Mouse (Mus musculus) thymus, adult 2 months (tissue): ENCODE measurements around the gene Olfr992. TPM values are rescaled to one million over a fixed set of nuclear protein-coding genes. Genes with fewer than 3 reads are reported as not detected.
"Not testable (repeated sequence)": the region's sequence is repeated elsewhere in the genome, so short reads cannot be mapped to it uniquely, and the experiment has no call there.

Experiments
- DNase-seq: peaks from one replicate; pipeline ENCODE4 v3.0.0; 2021
- H3K27ac ChIP-seq: fragments of 200-500 bp; 2 replicates; pipeline ENCODE4 v1.5.1; 2012; ENCODE audit warnings: low read length, control low read depth; ENCODE audit not compliant: control insufficient read depth, insufficient read depth
- H3K27me3 ChIP-seq: fragments of 200-500 bp; 2 replicates; pipeline ENCODE4 v1.6.1; 2012; ENCODE audit warnings: mild to moderate bottlenecking, low read length, moderate library complexity, mixed read lengths; ENCODE audit not compliant: control insufficient read depth, insufficient read depth
- H3K36me3 ChIP-seq: fragments of 200-500 bp; 2 replicates; pipeline ENCODE4 v1.6.1; 2012; ENCODE audit warnings: mild to moderate bottlenecking, low read length, moderate library complexity; ENCODE audit not compliant: control insufficient read depth, insufficient read depth
- H3K4me1 ChIP-seq: fragments of 200-500 bp; replicated peaks from 2 replicates; pipeline ENCODE4 v1.6.1; 2012; ENCODE audit warnings: low read length; ENCODE audit not compliant: control insufficient read depth, insufficient read depth
- H3K4me3 ChIP-seq: fragments of 200-500 bp; 2 replicates; pipeline ENCODE4 v1.5.1; 2012; ENCODE audit warnings: mild to moderate bottlenecking, low read length, control low read depth, moderate library complexity; ENCODE audit not compliant: control insufficient read depth, insufficient read depth
- CTCF ChIP-seq: fragments of 200-500 bp; IDR thresholded peaks from 2 replicates; pipeline ENCODE4 v1.5.1; 2012; ENCODE audit warnings: mild to moderate bottlenecking, control low read depth, low read length, moderate library complexity, borderline replicate concordance; ENCODE audit not compliant: control insufficient read depth, poor library complexity, insufficient read depth; ENCODE audit errors: extremely low read depth
- POLR2A ChIP-seq: fragments of 200-500 bp; IDR thresholded peaks from 2 replicates; pipeline ENCODE4 v1.6.1; 2012; ENCODE audit warnings: mild to moderate bottlenecking, low read length, control low read depth, moderate library complexity; ENCODE audit not compliant: control insufficient read depth, poor library complexity, insufficient read depth; ENCODE audit errors: extremely low read depth
- WGBS: fragments of 180-500 bp; shearing (Covaris S2); methylation state at CpG from one replicate; pipeline ENCODE4 v1.1.7; 2018; 5-methylcytosine and 5-hydroxymethylcytosine counted together
- polyA plus RNA-seq: library from polyadenylated mRNA; depleted of rRNA; stranded (reverse); fragments of >200 nt; gene quantifications from 2 replicates; pipeline ENCODE4 v1.2.3, GENCODE M21; 2012; rRNA removed

The Olfr992 gene
- polyA plus RNA-seq: not detected in 2 replicates

DNA sequence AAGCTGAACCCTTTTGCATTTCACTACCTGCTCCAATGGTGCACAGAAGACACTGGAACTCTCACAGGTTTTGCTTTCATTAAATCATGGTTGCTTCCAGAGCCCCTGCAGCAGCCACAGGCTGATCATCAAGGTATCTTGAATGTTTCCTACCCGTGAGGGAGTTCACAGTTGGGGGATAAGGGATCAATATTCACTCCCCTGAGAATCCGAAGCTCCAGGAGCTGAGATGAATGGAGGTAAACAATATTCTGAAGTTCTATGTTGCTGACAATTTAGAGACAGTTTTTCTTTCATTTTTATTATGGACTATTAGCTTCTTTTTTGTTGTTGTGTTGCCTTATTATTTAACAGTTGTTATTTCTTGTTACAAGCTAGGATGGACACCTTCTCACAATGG is at the start of gene Olfr992:
Olfr992 (minus strand) TSS at position 101 of the 400 bp plus-strand sequence.
- H3K4me1 ChIP-seq: no peaks in the 10 kb centered on the region
- no peak within 1 kb of the TSS for H3K27ac ChIP-seq
- DNase-seq: no peak
- H3K27me3 ChIP-seq: no peaks in the 10 kb centered on the region
- H3K4me3 ChIP-seq: no peak within 1 kb of the TSS
- H3K36me3 ChIP-seq: no peaks in the 10 kb centered on the region
- WGBS: 58% methylated on average over 2 of the region's 2 CpGs
- TF ChIP-seq POLR2A (no peak), CTCF (no peak)

DNA sequence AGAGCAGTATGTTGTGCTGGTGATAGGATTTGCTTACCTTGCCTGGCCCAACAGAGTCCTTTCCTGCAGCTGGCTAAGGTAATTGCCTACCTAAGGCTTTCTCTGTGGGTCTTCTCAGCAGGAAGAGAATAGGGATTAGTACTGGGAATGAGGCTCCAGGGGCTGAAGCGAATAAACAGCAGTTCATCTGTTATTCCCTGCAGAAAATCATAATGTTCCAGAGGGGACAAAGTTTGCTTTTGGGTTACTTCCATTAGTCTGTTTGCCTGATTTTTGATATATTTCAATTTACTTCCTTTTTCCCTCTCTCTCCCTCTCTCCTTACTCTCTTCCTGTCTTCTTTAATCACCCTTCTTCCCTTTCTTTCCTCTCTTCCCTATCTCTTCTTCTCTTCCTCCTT is 34.3 kb upstream of the Olfr992 start, which contains the start of gene Olfr995:
Olfr995 (minus strand) TSS at position 101 of the 400 bp plus-strand sequence.
- TF ChIP-seq POLR2A (no peak), CTCF (no peak)
- 54% methylated on average over 1 of the region's 1 CpGs for WGBS
- no peak for DNase-seq

GRCm38 (mm10) chr2:85442546-85442945 is 33.3 kb upstream of the Olfr992 start:
- H3K27me3 ChIP-seq: no peaks in the 10 kb centered on the region
- no peak for DNase-seq

More for the DNA sequence above, 34.3 kb upstream of the Olfr992 start, which contains the start of gene Olfr995:
- H3K36me3 ChIP-seq: no peaks in the 10 kb centered on the region
- no peak within 1 kb of the TSS for H3K27ac ChIP-seq
- H3K4me3 ChIP-seq: no peak within 1 kb of the TSS
- no peaks in the 10 kb centered on the region for H3K4me1 ChIP-seq
- H3K27me3 ChIP-seq: no peaks in the 10 kb centered on the region

GRCm38 (mm10) chr2:85436351-85436750 is 27.1 kb upstream of the Olfr992 start, which contains the start of gene Olfr994:
Gene Olfr994, minus strand, starts transcription at chr2:85436451.
- Histone ChIP-seq H3K4me3 (no peak within 1 kb of the TSS), H3K4me1 (no peaks in the 10 kb centered on the region), H3K27me3 (no peaks in the 10 kb centered on the region), H3K36me3 (no peaks in the 10 kb centered on the region), H3K27ac (no peak within 1 kb of the TSS)
- DNase-seq: no peak
- TF ChIP-seq CTCF (no peak), POLR2A (no peak)
- WGBS: 92% methylated on average over 3 of the region's 3 CpGs

More at GRCm38 (mm10) chr2:85442546-85442945, 33.3 kb upstream of the Olfr992 start:
- no peak for TF ChIP-seq CTCF
- TF ChIP-seq POLR2A: no peak
- Histone ChIP-seq H3K4me1 (no peaks in the 10 kb centered on the region), H3K4me3 (no peak overlapping the region), H3K27ac (no peak overlapping the region), H3K36me3 (no peaks in the 10 kb centered on the region)

DNA sequence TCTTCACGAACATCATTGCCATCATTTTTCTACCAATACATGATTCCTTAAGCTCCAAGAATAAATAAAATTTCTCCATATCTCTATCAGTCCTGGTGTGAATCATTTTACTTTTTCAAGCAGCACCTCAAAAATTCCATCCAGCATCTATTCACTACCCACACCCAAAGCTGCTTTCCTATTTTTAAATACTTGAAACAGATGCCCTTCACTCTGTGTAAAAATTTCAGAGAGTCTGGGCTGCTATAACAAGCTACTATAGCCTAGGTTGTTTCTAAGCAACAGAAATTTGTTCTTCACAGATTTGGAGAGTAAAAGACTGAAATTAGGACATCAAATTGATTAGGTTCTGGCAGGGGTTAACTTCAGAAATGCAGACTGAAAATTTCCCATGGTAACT is 16.6 kb upstream of the Olfr992 start:
- Histone ChIP-seq H3K27ac (no peak overlapping the region), H3K27me3 (no peaks in the 10 kb centered on the region), H3K4me3 (no peak overlapping the region), H3K4me1 (no peaks in the 10 kb centered on the region), H3K36me3 (no peaks in the 10 kb centered on the region)
- 95% methylated on average over 1 of the region's 1 CpGs for WGBS
- no peak for TF ChIP-seq POLR2A
- no peak for TF ChIP-seq CTCF
- no peak for DNase-seq

- H3K4me1 ChIP-seq: no peaks in the 10 kb centered on the region
- H3K27ac ChIP-seq: no peak within 1 kb of the TSS
- no peak within 1 kb of the TSS for H3K4me3 ChIP-seq
- TF ChIP-seq CTCF (no peak), POLR2A (no peak)
- DNase-seq: no peak
- no peaks in the 10 kb centered on the region for H3K27me3 ChIP-seq
- no peaks in the 10 kb centered on the region for H3K36me3 ChIP-seq
Measured at GRCm38 (mm10) chr2:85414777-85415176, 5.5 kb upstream of the Olfr992 start, which contains the start of gene Olfr993. Gene Olfr993, minus strand, starts transcription at chr2:85414877.

DNA sequence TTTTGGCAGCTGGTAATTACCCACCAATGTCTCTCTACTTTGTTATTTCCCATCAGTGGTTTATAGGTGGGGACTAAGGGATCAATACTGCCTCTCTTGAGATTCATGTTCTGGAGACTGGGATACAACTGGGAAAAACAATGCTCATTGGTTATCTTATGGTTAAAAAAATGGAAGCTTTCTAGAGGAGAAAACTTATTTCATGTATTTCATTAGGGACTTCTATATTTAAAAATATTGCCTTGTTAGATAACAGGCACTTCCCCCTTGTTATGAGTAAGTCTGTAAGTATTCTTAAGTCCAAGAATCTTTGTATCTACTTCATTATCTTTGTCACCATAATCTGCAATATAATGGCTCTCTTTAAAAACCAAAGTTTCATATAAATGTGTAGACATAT is 46.1 kb downstream of the Olfr992 start, which contains the start of gene Olfr988:
Olfr988 (minus strand) TSS at position 101 of the 400 bp plus-strand sequence.
- not testable (repeated sequence) for H3K4me3 ChIP-seq, H3K36me3 ChIP-seq, H3K4me1 ChIP-seq, H3K27ac ChIP-seq, DNase-seq, H3K27me3 ChIP-seq

Other genes with a start within 250 kb of the Olfr992 start
- gene Lrrc55, start 212.3 kb downstream of the Olfr992 start, polyA plus RNA-seq: 0.48 and 0.50 TPM in 2 replicates
- not detected in 2 replicates for gene Olfr987, start 70.2 kb downstream of the Olfr992 start, polyA plus RNA-seq
- not detected in 2 replicates for gene Olfr988, start 46.2 kb downstream of the Olfr992 start, polyA plus RNA-seq
- gene Olfr993, start 5.4 kb upstream of the Olfr992 start, polyA plus RNA-seq: not detected in 2 replicates
- not detected in 2 replicates for gene Olfr994, start 27.0 kb upstream of the Olfr992 start, polyA plus RNA-seq
- not detected in 2 replicates for gene Olfr995, start 34.2 kb upstream of the Olfr992 start, polyA plus RNA-seq
- 1.3 and 1.9 TPM in 2 replicates for gene 4833423E24Rik, start 109.6 kb upstream of the Olfr992 start, polyA plus RNA-seq
- not detected in 2 replicates for gene Olfr996, start 169.7 kb upstream of the Olfr992 start, polyA plus RNA-seq
- not detected in 2 replicates for gene Olfr998, start 179.5 kb upstream of the Olfr992 start, polyA plus RNA-seq
- not detected in 2 replicates for gene Olfr1000, start 202.4 kb upstream of the Olfr992 start, polyA plus RNA-seq
- gene Olfr1002, start 241.2 kb upstream of the Olfr992 start, polyA plus RNA-seq: not detected in 2 replicates